Mouse (Mus musculus) liver, embryonic 16.5 days (tissue): ENCODE data around the gene Trp53bp1. TPM values are rescaled to one million over a fixed set of nuclear protein-coding genes. Genes with fewer than 3 reads are reported as not detected.

ENCODE experiments used
- ATAC-seq: fragments of 200-750 bp; cut with Nextera tagmentation; 2 replicates; pipeline ENCODE4 v1.8.0; 2017; ENCODE audit warnings: low read depth, mild to moderate bottlenecking, moderate number of reproducible peaks, moderate library complexity
- H3K27ac ChIP-seq: fragments of 300-500 bp; sonication (generic); 2 replicates; pipeline ENCODE4 v1.5.1; 2014; ENCODE audit warnings: mild to moderate bottlenecking, low read length
- H3K27me3 ChIP-seq: fragments of 300-500 bp; sonication (generic); 2 replicates; pipeline ENCODE4 v1.6.1; 2014; ENCODE audit warnings: low read depth, low read length, mixed read lengths; ENCODE audit not compliant: control insufficient read depth, insufficient read depth
- H3K36me3 ChIP-seq: fragments of 300-500 bp; sonication (generic); 2 replicates; pipeline ENCODE4 v1.6.1; 2014; ENCODE audit warnings: mild to moderate bottlenecking; ENCODE audit not compliant: control insufficient read depth, insufficient read depth
- H3K4me1 ChIP-seq: fragments of 300-500 bp; sonication (generic); 2 replicates; pipeline ENCODE4 v1.6.1; 2014; ENCODE audit warnings: low read depth, low read length, mixed read lengths; ENCODE audit not compliant: control insufficient read depth
- H3K4me2 ChIP-seq: fragments of 300-500 bp; sonication (generic); 2 replicates; pipeline ENCODE4 v1.6.1; 2014; ENCODE audit warnings: low read depth, low read length, mixed read lengths
- H3K4me3 ChIP-seq: fragments of 300-500 bp; sonication (generic); 2 replicates; pipeline ENCODE4 v1.5.1; 2014; ENCODE audit warnings: low read depth, mild to moderate bottlenecking, low read length
- H3K9ac ChIP-seq: fragments of 300-500 bp; sonication (generic); 2 replicates; pipeline ENCODE4 v1.6.1; 2014; ENCODE audit warnings: low read depth, low read length
- H3K9me3 ChIP-seq: fragments of 300-500 bp; sonication (generic); replicated peaks from 2 replicates; pipeline ENCODE4 v1.6.1; 2016; ENCODE audit warnings: low read length; ENCODE audit not compliant: control insufficient read depth
- WGBS: fragments of 180-500 bp; shearing (Covaris S2); extraction: QIAGEN DNeasy Blood & Tissue Kit; methylation state at CpG from one replicate; pipeline ENCODE4 v1.1.7; 2014; ENCODE audit not compliant: insufficient replicate concordance; 5-methylcytosine and 5-hydroxymethylcytosine counted together
- polyA plus RNA-seq: library from polyadenylated mRNA; unstranded; fragments of >200 nt; fragmentation: Nextera tagmentation; extraction: Ambion mirVana; gene quantifications from 2 replicates; pipeline ENCODE4 v1.2.1, GENCODE M21; 2015

Trp53bp1 gene
- polyA plus RNA-seq, 1 experiment from 2014 or later = 18.9 TPM

DNA sequence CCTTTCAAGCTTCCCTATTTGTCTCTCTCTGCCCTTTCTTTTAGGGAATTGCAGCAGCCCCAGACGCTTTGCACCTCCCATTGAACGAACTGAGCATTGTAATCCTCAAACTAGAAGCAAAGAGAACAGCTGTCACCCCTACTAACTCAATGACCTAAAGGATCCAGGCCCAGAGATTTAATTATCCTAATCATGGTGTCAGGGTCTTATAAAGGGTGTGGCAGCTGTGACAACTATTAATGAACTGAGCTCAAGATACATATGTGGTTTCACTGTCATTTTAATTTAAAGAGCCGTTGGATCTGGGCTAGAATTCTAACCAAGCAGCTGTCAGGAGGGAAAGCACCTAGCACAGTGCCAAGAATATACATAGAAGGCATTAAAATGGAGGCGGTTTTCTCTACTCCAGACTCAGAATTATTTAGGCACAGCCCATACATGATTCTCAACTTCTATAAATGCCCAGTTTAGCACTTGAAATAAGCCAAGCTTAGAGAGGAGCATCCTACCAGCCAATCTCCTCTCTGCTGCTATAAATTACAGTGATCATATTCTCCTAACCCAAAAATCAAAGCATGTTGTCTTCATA lies 815 bp upstream of the Trp53bp1 start:
- no peaks in the 10 kb centered on the region for H3K27me3 ChIP-seq
- H3K27ac ChIP-seq = no peak overlapping the region
- peak overlapping the region; percentile 79 for H3K4me2 ChIP-seq
- no peak overlapping the region; the same call in 1 of the 2 replicates for H3K9ac ChIP-seq
- H3K4me3 ChIP-seq = peak overlapping the region; percentile 92
- no peaks in the 10 kb centered on the region for H3K36me3 ChIP-seq
- no peak for ATAC-seq
- H3K9me3 ChIP-seq = no peaks in the 10 kb centered on the region
- peaks cover 12% of the 10 kb centered on the region for H3K4me1 ChIP-seq
- WGBS = 25% methylated on average over 4 of the region's 4 CpGs

DNA sequence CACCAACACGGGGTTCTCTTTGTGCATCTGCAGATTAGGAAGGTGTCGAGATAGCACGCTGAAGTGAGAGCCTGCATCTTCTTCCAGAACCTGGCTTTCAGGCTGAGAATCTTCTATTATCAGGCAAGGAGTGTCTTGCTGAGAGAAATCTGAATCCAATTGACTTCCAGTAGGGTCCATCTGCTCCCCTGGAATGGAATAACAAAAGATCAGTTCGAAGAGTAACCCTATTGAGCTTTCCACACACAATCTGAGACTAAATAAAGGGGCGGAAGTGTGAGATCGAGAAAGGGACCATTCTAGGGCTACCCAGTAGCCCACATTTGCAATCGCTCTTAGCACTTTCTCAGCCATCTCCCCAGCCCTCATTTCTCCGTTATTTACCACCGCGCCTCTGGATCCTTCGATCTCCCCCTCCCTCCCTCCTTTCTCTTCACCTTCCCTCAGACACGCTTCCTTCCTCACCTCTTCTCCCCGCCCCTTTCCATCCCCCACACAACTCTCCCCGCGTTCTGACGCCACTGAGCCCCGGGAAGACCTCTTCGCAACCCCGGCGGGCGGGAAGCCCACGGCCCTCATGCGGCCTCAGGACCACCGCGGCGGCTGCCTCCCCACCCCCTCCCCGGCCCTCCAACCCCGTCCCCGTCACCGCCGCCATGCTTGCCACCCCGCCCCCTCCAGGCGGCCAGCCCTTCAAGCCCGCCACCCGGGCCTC lies 529 bp downstream of the Trp53bp1 start:
- peak overlapping the region; percentile 79 for H3K4me2 ChIP-seq
- 1% methylated on average over 33 of the region's 35 CpGs for WGBS
- H3K9ac ChIP-seq = peak overlapping the region; percentile 86
- no peaks in the 10 kb centered on the region for H3K9me3 ChIP-seq
- ATAC-seq = peak; percentile 47
- no peaks in the 10 kb centered on the region; the same call in 1 of the 2 replicates for H3K36me3 ChIP-seq
- 0 out of 2 replicates have a peak overlapping the region, but pooled peaks have one; percentile 33 for H3K27ac ChIP-seq
- H3K27me3 ChIP-seq = no peaks in the 10 kb centered on the region
- peak overlapping the region; percentile 92 for H3K4me3 ChIP-seq
- peaks cover 12% of the 10 kb centered on the region for H3K4me1 ChIP-seq

GRCm38 (mm10) chr2:121268446-121268845 lies 2.8 kb downstream of the Trp53bp1 start:
- Histone ChIP-seq H3K36me3 (no peaks in the 10 kb centered on the region; the same call in 1 of the 2 replicates), H3K4me3 (no peak overlapping the region), H3K27me3 (no peaks in the 10 kb centered on the region), H3K9me3 (no peaks in the 10 kb centered on the region), H3K27ac (peak overlapping the region; percentile 29; the same call in 1 of the 2 replicates), H3K4me2 (no peak overlapping the region), H3K9ac (no peak overlapping the region), H3K4me1 (peaks cover 12% of the 10 kb centered on the region)
- WGBS = 71% methylated on average over 8 of the region's 8 CpGs
- ATAC-seq = peak; percentile 9; the same call in 1 of the 2 replicates

DNA sequence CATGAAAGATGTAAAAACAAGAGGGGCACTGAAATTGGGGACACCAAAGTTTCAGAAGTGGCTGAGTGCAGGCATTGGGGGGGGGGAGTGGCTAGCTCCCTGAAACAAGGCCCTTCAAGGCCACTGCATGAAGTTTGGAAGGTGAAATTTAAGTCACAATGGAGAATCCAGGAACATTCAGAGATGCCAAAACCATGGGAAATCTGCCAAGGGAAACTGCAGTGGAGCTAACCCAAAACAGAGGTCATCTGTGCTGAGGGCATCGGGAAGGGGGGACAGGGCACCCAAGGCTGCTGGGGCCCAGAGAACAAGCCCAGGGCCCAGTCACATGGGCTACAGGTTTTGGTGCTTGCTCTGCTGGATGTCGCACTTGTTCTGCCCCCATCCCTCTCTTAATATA lies 21.4 kb downstream of the Trp53bp1 start:
- Histone ChIP-seq H3K4me2 (no peak overlapping the region), H3K4me1 (no peaks in the 10 kb centered on the region), H3K36me3 (peaks cover 2% of the 10 kb centered on the region; the same call in 1 of the 2 replicates), H3K27ac (no peak overlapping the region), H3K9ac (no peak overlapping the region), H3K27me3 (no peaks in the 10 kb centered on the region), H3K4me3 (no peak overlapping the region), H3K9me3 (no peaks in the 10 kb centered on the region)
- no peak for ATAC-seq
- 82% methylated on average over 2 of the region's 2 CpGs for WGBS

DNA sequence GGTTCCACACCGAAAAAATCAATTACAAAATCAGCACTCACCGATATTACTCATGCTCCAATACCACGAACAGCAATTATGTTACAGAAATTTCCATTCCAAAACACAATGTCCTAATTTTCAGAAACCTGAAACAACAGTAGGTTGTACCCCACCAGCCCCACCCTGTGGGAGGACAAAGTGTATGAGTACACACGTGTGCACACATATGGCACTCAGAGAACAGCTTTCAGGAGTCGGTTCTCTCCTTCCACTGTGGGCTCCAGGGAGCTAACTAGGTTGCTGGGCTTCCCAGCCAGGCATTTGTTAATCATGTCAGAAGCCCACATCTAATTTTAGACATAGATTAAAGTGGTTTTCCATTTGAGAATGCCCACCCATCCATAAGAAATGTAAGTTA lies 27.1 kb downstream of the Trp53bp1 start:
- no peak overlapping the region for H3K9ac ChIP-seq
- no peak for ATAC-seq
- H3K9me3 ChIP-seq = no peaks in the 10 kb centered on the region
- no peak overlapping the region for H3K27ac ChIP-seq
- no peaks in the 10 kb centered on the region for H3K36me3 ChIP-seq
- H3K4me3 ChIP-seq = no peak overlapping the region
- WGBS = 83% methylated on average over 5 of the region's 5 CpGs
- H3K27me3 ChIP-seq = no peaks in the 10 kb centered on the region
- no peak overlapping the region for H3K4me2 ChIP-seq
- H3K4me1 ChIP-seq = no peaks in the 10 kb centered on the region

- Histone ChIP-seq H3K9ac (no peak overlapping the region), H3K9me3 (no peaks in the 10 kb centered on the region), H3K27ac (no peak overlapping the region), H3K36me3 (no peaks in the 10 kb centered on the region), H3K4me1 (peaks cover 12% of the 10 kb centered on the region), H3K4me3 (no peak overlapping the region), H3K27me3 (no peaks in the 10 kb centered on the region), H3K4me2 (no peak overlapping the region)
- 66% methylated on average over 4 of the region's 4 CpGs for WGBS
- ATAC-seq = no peak
Observed at GRCm38 (mm10) chr2:121239426-121239825, 31.8 kb downstream of the Trp53bp1 start.

DNA sequence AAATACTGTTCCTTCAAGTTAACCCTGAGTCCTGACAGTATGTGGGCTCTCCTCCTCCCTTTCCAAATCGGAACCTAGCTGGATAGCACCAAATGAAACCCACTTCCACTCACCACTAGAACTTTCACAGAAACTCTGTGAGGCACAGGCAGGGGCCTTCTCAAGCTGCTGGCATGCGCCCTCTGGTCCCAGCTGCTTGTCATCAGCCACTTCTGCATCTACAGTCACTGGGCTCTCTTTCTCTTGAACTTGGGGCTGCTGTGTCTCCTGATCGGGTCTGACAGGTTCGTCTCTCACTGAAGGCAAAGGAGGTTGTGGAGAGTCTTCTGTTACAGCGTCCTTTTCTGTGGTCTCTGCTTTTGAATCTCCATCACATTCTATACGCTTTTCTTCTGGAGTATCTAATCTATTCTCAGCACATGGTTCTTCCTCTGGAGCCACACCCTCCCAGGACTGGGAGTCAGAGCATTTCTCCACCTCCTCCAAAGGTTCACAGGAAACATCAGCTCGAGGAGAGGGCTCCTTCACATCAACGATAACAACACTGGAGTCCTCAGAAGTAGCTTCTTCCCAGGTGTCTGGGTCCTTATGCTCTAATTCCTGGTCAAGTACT lies 35.6 kb downstream of the Trp53bp1 start:
- Histone ChIP-seq H3K27me3 (no peaks in the 10 kb centered on the region), H3K9me3 (no peaks in the 10 kb centered on the region), H3K36me3 (no peaks in the 10 kb centered on the region), H3K4me3 (peak overlapping the region; percentile 65), H3K27ac (peak overlapping the region; percentile 95), H3K4me2 (peak overlapping the region; percentile 70), H3K4me1 (peaks cover 13% of the 10 kb centered on the region), H3K9ac (peak overlapping the region; percentile 66)
- ATAC-seq = peak; percentile 98
- 26% methylated on average over 8 of the region's 8 CpGs for WGBS

DNA sequence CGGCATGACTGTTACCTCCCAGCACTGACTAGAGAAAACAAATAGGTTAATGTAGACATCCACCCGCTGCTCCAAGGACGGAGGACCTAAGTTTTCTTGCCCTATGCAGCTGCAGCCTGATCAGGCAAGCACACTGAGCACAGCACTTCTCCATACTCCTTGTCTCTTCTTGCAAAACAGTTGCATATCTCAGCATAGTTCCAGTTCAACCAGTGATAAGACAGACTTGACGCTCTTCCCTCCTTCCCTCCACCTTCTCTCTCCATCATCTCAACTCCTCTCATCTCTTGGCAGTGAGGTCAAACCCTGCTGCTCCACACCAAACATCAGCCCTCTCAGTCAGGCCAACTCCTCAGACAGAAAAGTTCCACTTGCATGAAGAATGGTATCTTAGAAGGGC lies 43.1 kb downstream of the Trp53bp1 start:
- H3K4me1 ChIP-seq = no peaks in the 10 kb centered on the region
- H3K27ac ChIP-seq = no peak overlapping the region
- ATAC-seq = no peak
- no peak overlapping the region for H3K4me3 ChIP-seq
- H3K27me3 ChIP-seq = no peaks in the 10 kb centered on the region
- 74% methylated on average over 4 of the region's 4 CpGs for WGBS
- H3K4me2 ChIP-seq = no peak overlapping the region
- no peak overlapping the region for H3K9ac ChIP-seq
- no peaks in the 10 kb centered on the region for H3K9me3 ChIP-seq
- H3K36me3 ChIP-seq = peaks cover 20% of the 10 kb centered on the region

GRCm38 (mm10) chr2:121223010-121223409 lies 48.2 kb downstream of the Trp53bp1 start:
- no peaks in the 10 kb centered on the region for H3K9me3 ChIP-seq
- no peak overlapping the region for H3K4me2 ChIP-seq
- no peak overlapping the region for H3K27ac ChIP-seq
- peaks cover 19% of the 10 kb centered on the region for H3K36me3 ChIP-seq
- no peak for ATAC-seq
- 84% methylated on average over 2 of the region's 2 CpGs for WGBS
- H3K27me3 ChIP-seq = no peaks in the 10 kb centered on the region
- no peak overlapping the region for H3K9ac ChIP-seq
- no peak overlapping the region for H3K4me3 ChIP-seq
- H3K4me1 ChIP-seq = no peaks in the 10 kb centered on the region
